In genomic region chr3:46034068-46034467, GRCm38 (mm10) we compare ENCODE assay signal across 28 mouse cellular contexts.
"Had no signal": no experiment of that assay in that cellular context is flagged by ENCODE, and none has a peak within 500 bp of the region (broad histone marks: within the 10 kb centered on the region; RNA-seq: fewer than 3 reads in every experiment).

No protein-coding gene starts in this region.

- H3K27me3 ChIP-seq: heart, embryonic 12.5 days; hindbrain, embryonic 12.5 days; intestine, embryonic 15.5 days; limb, embryonic 12.5 days; liver, embryonic 13.5 days; liver, embryonic 15.5 days had no signal

- H3K9ac ChIP-seq: heart, embryonic 12.5 days; hindbrain, embryonic 12.5 days; hindbrain, embryonic 14.5 days; intestine, embryonic 15.5 days; limb, embryonic 12.5 days; liver, embryonic 13.5 days; liver, embryonic 15.5 days; liver, postnatal 0 days had no signal

- H3K4me2 ChIP-seq: heart, embryonic 12.5 days; hindbrain, embryonic 12.5 days; hindbrain, embryonic 14.5 days; intestine, embryonic 15.5 days; limb, embryonic 12.5 days; liver, embryonic 11.5 days; liver, embryonic 13.5 days; liver, embryonic 15.5 days had no signal

- H3K4me1 ChIP-seq: heart, embryonic 10.5 days; heart, embryonic 12.5 days; hindbrain, embryonic 10.5 days; hindbrain, embryonic 12.5 days; intestine, embryonic 15.5 days; limb, embryonic 12.5 days; liver, embryonic 13.5 days; liver, embryonic 15.5 days had no signal

- H3K36me3 ChIP-seq: heart, embryonic 10.5 days; heart, embryonic 12.5 days; hindbrain, embryonic 10.5 days; hindbrain, embryonic 12.5 days; intestine, embryonic 15.5 days; limb, embryonic 10.5 days; limb, embryonic 12.5 days; liver, embryonic 13.5 days; liver, embryonic 15.5 days had no signal

- H3K27ac ChIP-seq: gastrocnemius, adult 2 months; heart, embryonic 10.5 days; hindbrain, embryonic 10.5 days; hindbrain, embryonic 12.5 days; hindbrain, embryonic 14.5 days; intestine, embryonic 15.5 days; left cerebral cortex, adult 2 months; limb, embryonic 10.5 days; limb, embryonic 12.5 days; liver, embryonic 13.5 days; liver, embryonic 15.5 days had no signal

- H3K9me3 ChIP-seq: heart, embryonic 10.5 days; heart, embryonic 12.5 days; hindbrain, embryonic 10.5 days; hindbrain, embryonic 12.5 days; intestine, embryonic 15.5 days; limb, embryonic 10.5 days; limb, embryonic 12.5 days; liver, embryonic 13.5 days; liver, embryonic 15.5 days had no signal

- H3K4me3 ChIP-seq: gastrocnemius, adult 2 months; heart, embryonic 10.5 days; heart, embryonic 12.5 days; hindbrain, embryonic 10.5 days; hindbrain, embryonic 12.5 days; intestine, embryonic 15.5 days; left cerebral cortex, adult 2 months; limb, embryonic 10.5 days; limb, embryonic 12.5 days; liver, embryonic 13.5 days; liver, embryonic 15.5 days had no signal

- DNase-seq: gastrocnemius, adult 2 months; gastrocnemius, postnatal 10 days; gastrocnemius, postnatal 25 days; heart, adult 18-20 months; heart, postnatal 10 days; heart, postnatal 4 days; kidney, adult 18-20 months; kidney, adult 8-10 months; kidney, postnatal 10 days; kidney, postnatal 25 days; kidney, postnatal 4 days; liver; liver, embryonic 13.5 days; liver, postnatal 0 days had no signal

- ATAC-seq: hindbrain, embryonic 16.5 days; inflammation-experienced regulatory T-cells, adult 6 months; intestine, embryonic 15.5 days; intestine, postnatal 0 days; liver, postnatal 0 days had no signal
